Mouse (Mus musculus) CD4-positive naive resting alpha-beta T cell, adult 76 days (primary cell): Measurements from ENCODE around the gene Cdk9. TPM values are rescaled to one million over a fixed set of nuclear protein-coding genes. Genes with fewer than 3 reads are reported as not detected.

Experiments
- total RNA-seq: library from RNA; stranded (reverse); gene quantifications from one replicate; pipeline ENCODE4 v1.2.4, GENCODE M21; 2023

The Cdk9 gene
- 92.9 TPM for total RNA-seq

DNA sequence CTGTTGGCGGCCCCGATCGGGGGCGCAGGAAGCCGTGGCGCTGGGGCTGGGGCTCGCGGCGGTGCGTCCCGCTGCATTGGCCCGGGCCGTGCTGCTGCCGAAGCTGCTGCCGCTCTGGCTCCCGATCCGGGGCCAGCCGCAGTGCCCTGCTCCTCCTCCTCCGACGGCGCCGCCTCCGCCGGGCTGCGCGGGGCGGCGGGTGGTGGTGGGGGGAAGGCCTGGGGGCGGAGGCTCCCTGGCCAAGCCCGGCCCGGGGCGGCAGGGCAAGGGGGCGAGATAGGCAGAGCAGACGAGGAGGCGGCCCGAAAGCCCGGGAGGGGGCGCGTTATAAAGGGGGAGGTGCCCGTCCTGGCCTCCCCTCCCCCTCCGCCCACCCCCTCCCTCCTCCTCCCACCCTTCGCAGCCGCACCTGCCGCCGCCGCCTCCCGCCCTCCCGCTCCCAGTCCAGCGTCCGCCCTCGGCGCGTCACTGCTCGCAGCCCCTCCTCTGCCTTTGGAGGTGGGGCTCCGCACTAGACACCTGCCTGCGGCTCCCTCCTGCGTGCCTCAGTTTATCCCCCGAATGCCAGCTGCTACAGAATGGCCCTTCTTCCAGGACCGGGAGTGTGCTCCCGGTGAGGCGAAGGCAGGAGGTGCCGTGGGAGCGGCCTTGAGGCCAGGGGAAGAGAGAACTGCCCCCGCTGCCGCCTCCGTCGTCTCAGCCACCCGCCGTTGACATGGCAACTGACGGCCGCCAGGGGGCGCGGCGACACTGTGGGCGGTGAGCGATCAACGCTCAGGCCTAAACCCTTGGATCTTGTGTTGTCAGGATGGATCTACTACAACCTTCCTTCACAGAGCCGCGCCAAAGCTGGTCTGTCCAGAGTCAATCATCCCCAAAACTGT, at the start of gene Cdk9:
Gene Cdk9 (minus strand): TSS at position 143 of the 884 bp plus-strand sequence.

DNA sequence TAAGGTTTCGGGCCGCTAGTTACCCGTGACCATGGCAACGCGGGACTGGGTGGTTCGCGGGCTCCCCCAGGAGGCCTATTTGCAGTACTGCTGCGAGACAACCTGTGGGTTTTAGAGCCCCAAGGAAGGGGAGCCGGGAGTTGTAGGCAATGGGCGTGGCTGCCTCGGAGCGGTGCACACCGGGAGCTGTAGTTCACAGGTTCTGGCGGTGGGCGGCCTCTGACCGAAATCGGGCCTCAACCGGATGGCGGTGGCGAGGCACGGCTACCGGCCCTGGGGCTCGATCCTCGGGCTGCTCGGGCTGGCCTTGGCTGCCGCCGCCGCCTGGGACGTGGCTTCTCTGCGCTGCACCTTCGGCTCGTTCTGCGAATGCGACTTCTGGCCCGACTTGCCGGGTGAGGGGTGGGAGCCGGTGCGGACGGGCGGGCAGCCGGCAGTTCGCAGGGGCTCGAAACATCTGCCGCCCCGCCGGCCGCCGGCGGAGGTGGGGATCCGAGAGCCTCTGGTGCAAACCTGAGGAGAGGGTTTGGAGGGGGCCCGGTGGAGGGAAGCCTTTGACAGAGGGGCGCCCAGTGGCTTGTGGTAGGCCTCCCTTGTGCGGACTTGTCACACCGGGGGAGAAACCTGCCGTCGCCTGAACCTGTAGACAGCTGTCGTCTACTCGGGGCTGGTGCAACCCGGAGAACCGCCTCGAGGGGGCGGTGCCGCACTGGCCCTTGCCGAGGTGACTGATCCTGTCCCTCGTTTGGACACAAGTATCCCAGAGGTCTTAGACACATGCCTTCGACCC, 44.4 kb upstream of the Cdk9 start, which contains the start of gene Tor2a:
Gene Tor2a (plus strand): TSS at position 179 of the 790 bp plus-strand sequence.

DNA sequence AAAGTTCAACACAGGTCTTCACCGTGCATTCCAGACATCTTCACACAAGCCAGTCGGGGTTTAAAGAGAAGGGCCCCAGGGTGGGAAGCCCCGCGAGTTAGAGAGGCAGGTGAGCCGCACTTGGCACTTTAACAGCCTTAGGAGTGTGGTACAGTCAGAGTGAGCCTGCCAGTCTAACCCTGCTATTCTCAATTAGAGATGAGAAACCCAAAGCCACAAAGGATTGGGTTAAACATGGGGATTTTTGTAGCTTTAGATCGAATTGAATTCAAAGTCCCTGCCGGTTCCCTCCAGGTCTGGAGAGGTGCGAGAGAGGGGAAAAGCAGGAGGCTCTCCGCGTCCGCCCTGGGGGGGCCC, 28.0 kb upstream of the Cdk9 start, which contains the start of gene 6330409D20Rik:
Gene 6330409D20Rik (minus strand): TSS at position 101 of the 357 bp plus-strand sequence.

DNA sequence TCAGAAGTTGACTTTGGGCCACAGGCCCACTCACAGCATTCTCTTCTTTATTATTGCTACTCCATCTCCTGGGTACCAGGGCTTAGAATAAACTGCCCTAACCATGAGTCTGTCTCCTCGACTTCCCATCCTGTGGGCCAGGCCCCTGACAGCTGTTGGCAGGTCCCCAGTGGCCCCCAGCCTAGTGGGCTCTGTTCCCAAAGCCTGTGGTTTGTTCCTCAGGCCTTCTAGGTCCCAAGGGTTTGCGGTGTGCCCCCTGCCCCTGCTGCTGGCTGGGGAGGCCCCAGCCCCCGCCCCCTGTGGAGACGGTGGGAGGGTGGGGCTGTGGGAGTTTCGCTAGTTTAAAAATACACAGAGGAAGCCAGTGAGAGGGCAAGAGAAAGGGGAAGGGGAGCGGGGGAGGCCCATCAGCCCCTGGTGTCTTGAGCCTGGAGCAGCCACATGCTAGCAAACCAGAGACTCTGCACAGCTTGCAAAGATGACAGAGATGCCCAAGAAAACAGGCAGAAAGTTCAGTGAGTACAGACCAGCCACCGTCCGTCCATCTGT, 7.9 kb upstream of the Cdk9 start, which contains the start of gene Sh2d3c:
Gene Sh2d3c (plus strand): TSS at position 375 of the 549 bp plus-strand sequence.

DNA sequence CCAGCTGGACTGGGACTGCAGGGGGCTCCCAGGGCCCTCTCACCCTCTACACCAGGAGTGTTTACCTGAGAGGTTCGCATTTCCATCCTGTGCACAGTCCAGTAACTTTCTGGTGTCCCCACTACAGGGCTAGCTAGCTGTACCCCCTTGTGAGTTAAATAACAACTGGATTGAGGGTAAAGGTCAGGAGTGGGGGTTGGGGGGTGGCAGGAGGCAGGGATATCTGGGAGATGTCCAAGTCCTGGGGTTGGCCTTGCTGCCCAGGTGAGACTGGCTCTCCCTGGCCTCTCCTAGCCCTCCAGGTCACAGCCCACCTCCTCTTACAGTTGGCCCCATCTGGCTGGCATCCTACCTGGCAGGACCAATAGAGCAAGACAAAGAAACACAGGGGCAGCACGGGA, 8.9 kb downstream of the Cdk9 start, which contains the start of gene Fpgs:
Gene Fpgs (minus strand): TSS at position 125 of the 401 bp plus-strand sequence.

Other genes starting within 250 kb of the Cdk9 start
- 163 TPM for gene Fam102a, start 177.7 kb downstream of the Cdk9 start, total RNA-seq
- 50.7 TPM for gene Dpm2, start 142.2 kb downstream of the Cdk9 start, total RNA-seq
- 0.76 TPM for gene Pip5kl1, start 138.3 kb downstream of the Cdk9 start, total RNA-seq
- not detected for gene 9430097D07Rik, start 137.4 kb downstream of the Cdk9 start, total RNA-seq
- 18.8 TPM for gene St6galnac4, start 126.0 kb downstream of the Cdk9 start, total RNA-seq
- gene St6galnac6, start 113.4 kb downstream of the Cdk9 start, total RNA-seq: 4.1 TPM
- gene Ak1, start 91.3 kb downstream of the Cdk9 start, total RNA-seq: not detected
- gene Eng, start 66.5 kb downstream of the Cdk9 start, total RNA-seq: 3.4 TPM
- gene Fpgs, start 8.9 kb downstream of the Cdk9 start, total RNA-seq: 26.7 TPM
- 81.0 TPM for gene Sh2d3c, start 8.0 kb upstream of the Cdk9 start, total RNA-seq
- not detected for gene 6330409D20Rik, start 27.9 kb upstream of the Cdk9 start, total RNA-seq
- 26.4 TPM for gene Tor2a, start 44.2 kb upstream of the Cdk9 start, total RNA-seq
- gene Ttc16, start 62.6 kb upstream of the Cdk9 start, total RNA-seq: 0.21 TPM
- gene Ptrh1, start 62.7 kb upstream of the Cdk9 start, total RNA-seq: 3.8 TPM
- gene Cfap157, start 71.4 kb upstream of the Cdk9 start, total RNA-seq: not detected
- gene Stxbp1, start 134.2 kb upstream of the Cdk9 start, total RNA-seq: 1.3 TPM
- 0.67 TPM for gene Fam129b, start 163.0 kb upstream of the Cdk9 start, total RNA-seq
- 1,193 TPM for gene Rpl12, start 248.5 kb upstream of the Cdk9 start, total RNA-seq
- 13.2 TPM for gene Lrsam1, start 248.5 kb upstream of the Cdk9 start, total RNA-seq